Mouse (Mus musculus) small intestine, adult 2 months (tissue): ENCODE measurements around the gene Med24.

Experiments used
- CTCF ChIP-seq: fragments of 200-500 bp; IDR thresholded peaks from 2 replicates; pipeline ENCODE4 v1.5.1; 2012; ENCODE audit warnings: low read depth, mild to moderate bottlenecking, control low read depth, inconsistent platforms, low read length, moderate library complexity, mixed read lengths; ENCODE audit not compliant: insufficient replicate concordance, insufficient read length; ENCODE audit errors: extremely low read depth
- POLR2A ChIP-seq: fragments of 200-500 bp; IDR thresholded peaks from 2 replicates; pipeline ENCODE4 v1.6.1; 2012; ENCODE audit warnings: low read depth, mild to moderate bottlenecking, control low read depth, inconsistent platforms, low read length, moderate library complexity

DNA sequence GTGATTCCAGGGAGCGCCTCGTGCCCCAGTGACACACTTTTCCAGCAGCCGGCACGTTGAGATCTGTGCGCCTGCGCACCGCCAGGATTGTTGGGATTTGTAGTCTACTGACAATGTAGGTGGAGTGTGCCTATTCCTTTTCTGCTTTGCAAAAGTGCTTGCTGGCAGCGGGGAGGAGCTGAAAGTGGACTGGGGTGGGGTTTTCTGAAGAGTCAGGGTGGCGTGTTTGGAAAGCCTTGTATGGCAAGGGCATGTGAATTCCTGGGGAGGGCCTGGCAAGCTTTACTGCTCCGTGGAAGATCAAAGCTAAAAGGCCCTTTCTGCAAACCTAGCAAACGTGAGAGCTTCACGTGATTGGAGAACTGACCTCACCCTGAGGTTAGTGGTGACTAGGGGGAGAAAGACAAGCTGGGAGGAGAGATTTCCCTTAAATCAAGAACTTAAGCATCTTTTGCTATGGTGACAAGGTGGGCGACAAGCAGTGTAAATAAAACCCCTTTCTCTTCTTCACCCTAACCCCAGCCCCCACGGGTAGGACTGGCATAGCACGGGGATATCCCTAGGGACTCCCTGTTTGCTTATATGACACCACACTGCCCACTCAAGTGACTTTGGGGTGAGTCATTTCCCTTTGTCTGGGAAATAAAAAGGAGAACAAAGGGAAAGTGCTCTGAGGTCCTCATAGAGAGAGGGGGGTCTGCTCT lies 46.3 kb upstream of the Med24 start:
- TF ChIP-seq CTCF: no peak
- TF ChIP-seq POLR2A: no peak
